Mouse (Mus musculus) heart, postnatal 25 days (tissue): Measurements from ENCODE around the gene Mcu. TPM values are rescaled to one million over a fixed set of nuclear protein-coding genes. Genes with fewer than 3 reads are reported as not detected.

Source experiments
- DNase-seq: peaks from one replicate; pipeline ENCODE4 v3.0.0; 2022; ENCODE audit warnings: low spot score
- intact Hi-C: fragments of 180-260 bp; cut with DNase I; formaldehyde crosslinking; loops from one replicate; pipeline ENCODE4 v1.15.1; 2025
- total RNA-seq, 2 experiments: library from RNA; stranded (reverse); gene quantifications; 2 replicates each; pipeline ENCODE4 v1.2.3; 2021

The Mcu gene
- total RNA-seq, 2 experiments from 2014 or later = 21.3 to 22.6 TPM

DNA sequence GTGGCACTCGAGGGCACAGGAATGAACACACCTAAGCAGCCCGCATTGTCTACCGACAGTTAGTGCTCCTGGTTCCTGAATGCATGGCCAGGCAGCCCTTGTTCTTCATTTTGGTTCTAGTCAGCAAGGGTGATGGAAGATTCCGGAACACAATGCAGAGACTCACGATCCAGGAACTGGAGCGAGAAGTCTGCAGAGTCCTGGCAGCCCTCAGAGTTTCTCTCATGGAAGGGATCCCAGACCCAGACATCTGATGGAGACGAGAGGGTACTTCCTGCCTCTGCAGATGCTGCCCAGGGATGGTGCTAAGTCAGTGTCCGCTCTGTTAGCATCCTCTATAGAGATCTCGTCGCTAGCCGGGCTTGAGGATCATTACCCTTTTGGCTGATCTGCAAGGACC lies 75.0 kb downstream of the Mcu start:
- no peak for DNase-seq
- intact Hi-C loops = no loop called here

DNA sequence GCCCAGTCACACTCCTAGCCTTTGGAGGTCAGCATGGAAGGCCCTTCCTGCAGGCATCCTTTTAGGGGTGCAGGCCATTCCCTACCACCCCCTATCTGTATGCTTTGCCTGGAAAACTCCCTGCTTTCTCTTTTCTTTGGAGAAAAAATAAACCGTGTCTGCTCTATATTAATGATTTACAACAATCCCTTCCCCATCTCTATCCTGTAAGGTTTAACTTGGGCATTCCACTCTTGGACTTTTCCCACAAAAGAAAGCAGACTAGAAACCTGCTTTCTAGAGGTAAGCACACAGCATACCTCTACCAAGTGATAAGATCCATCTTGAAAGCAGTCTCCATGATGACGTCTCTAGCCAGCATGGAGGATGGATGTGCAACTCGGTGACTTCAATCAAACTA lies 75.9 kb downstream of the Mcu start:
- intact Hi-C loops = no loop called here
- DNase-seq = no peak

DNA sequence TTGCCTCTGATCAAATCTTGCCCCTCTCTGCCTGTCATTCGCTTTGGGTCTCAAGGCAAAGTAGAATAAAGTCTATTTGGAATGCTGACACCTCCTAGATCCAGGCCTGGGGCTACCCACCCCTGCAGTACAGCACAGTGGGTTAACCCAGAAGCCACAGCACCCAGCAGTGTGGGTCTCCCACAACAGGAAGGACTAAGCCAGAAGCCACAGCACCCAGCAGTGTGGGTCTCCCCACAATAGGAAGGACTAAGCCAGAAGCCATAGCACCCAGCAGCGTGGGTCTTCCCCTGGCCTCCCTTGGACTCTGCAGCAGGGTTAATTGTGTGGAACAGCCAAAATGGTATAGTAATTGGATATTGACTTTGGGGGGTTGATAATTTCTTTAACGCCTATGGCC lies 76.4 kb downstream of the Mcu start:
- no peak for DNase-seq
- intact Hi-C loops = no loop called here

DNA sequence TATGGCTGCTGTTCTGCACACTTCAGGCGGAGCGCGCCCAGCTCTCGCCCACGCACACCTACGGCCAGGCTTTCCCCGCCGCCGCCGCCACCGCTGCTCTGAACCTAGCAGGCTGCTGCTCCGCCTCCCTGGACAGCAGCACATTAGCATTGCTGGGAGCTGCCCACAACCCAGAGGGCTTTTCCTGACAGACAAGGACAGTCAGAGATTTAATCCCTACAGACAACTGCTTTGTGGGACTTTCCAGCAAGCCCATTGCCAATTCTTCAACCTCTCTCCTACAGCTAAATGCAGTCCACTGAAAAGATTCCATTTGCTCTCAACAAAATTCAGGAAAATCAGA lies 77.0 kb downstream of the Mcu start:
- no peak for DNase-seq
- intact Hi-C loops = loop anchor here (5.0 kb wide), 1 partner anchor 42 kb away; no protein-coding TSS in a partner anchor

DNA sequence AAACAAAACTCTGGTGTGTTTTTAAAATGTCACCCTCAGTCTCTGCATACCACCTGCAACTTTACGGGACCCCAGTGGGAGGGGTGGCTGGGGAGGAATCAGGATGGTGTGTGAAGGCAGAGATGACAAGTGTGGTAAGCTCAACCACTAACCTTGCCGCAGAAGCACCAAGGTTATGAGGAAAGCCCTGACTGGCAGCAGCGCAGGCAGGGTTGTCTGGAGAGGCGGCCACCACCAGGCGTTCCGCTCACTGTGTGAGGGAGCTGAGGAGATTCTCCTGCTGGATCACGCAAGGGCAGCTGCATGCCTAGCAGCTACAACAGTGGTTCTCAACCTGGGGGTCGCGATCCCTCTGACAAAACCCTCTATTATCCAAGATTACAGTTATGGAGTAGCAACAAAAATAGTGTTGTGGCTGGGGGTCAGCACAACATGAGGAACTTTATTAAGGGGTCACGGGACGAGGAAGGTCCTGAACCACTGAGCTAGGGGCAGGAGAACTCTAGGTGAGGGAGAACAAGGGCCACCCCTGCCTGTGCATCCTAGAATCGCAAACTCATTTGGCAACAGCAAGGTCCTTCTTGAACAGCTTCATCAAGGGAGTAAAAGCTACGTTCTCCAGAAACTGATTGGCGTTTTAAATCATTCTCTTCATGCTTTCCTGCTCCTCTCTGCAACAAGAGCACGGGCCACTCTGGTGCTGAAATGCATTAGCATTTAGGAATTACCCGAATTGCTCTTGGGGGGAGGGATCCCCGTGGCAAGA lies 77.5 kb downstream of the Mcu start:
- intact Hi-C loops = loop anchor here (5.0 kb wide), 1 partner anchor 42 kb away; no protein-coding TSS in a partner anchor
- no peak for DNase-seq

DNA sequence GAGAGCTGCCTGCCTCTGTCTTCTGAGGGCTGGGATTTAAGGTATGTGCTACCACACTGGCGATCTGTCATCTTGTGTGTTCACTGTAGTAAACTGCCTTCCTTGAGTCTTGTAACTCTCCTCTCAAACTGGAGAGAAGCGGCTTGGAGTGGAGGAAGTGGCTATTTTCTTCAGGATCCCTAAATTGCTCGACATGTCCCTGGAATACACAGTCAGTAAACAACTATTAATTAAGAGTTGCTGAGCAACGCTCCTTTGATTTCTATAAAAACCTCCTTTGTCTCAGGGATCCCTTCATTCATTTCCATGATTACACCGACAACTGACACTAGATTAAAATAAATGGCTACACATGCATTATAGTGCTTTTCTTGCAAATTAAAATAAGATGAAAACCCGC lies 78.4 kb downstream of the Mcu start:
- DNase-seq = no peak
- intact Hi-C loops = loop anchor here (5.0 kb wide), 1 partner anchor 41 kb away; no protein-coding TSS in a partner anchor

DNA sequence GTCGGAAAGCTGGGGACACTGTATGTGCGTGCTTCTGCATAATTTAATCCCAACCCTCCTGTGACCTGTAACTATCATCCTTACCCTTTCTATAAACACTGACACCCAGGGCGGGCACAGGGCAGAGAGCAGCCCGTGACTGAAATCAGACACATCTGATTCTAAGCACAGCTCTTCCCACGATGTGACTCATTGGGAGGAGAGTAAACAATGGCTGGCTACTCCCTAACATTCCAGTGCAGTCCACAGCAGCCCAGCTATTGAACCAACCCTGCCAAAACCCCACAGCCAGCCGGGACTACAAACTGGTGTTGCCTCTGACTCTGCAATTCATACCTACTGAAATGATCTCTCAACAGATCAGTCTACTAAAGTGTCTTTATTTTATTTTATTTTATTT lies 78.9 kb downstream of the Mcu start:
- DNase-seq = no peak

DNA sequence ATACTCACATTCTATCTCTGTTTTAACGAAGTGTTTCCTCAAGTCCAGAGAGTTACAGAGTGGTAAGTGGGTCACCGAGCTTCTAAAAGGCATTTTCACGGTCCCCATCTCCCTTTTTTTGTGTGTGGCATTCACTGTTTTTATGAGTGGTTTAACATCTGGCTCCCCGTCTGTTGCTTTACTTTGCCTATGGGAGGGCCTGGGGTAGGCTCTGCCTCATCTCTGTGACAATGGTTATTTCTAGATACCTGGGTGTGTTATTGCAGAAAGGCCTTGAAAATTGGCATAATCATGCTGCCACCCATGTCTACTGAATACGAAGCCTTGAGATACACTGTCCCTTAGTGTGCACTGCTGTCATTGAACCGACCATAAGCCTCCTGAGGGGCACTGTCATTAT lies 84.2 kb downstream of the Mcu start:
- no peak for DNase-seq
- intact Hi-C loops = no loop called here

More for the DNA sequence above, 78.9 kb downstream of the Mcu start:
- intact Hi-C loops = loop anchor here (5.0 kb wide), 1 partner anchor 40 kb away; no protein-coding TSS in a partner anchor

DNA sequence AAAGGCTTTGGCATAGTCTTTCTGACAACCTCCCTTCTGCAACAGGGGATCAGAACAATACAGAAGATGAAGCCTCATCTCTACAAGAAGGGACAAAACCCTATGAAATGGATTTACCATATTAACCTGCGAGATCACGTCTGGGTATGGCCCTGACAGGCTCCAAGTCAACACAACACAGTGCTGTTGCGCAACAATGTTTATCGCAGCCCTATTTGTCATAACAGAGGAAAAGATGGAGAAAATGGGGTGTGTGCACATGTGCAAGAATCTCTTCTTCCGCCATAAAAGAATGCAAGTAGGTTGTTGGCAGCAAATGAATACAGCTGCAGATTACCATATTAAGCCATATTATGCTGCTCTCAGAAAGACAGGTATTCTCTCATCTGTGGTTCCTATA lies 88.7 kb downstream of the Mcu start:
- DNase-seq = no peak
- intact Hi-C loops = no loop called here

DNA sequence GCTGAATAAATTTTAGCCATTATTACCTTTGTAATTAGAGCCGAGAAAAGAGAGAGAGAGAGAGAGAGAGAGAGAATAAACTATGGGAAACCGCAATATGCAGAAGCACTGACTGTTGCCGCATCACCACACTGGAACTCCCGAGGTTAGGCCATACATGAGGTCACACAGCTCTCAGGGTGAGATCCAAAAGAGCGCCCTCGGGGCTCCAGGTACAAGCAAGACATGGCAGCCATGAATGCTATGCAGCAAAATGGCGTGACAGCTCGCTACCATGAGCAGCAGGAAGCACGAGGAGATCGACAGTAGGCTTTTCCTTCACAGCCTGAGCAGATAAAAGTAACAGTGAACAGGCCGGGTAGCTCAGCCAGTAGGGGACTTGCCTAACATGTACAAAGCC lies 89.2 kb downstream of the Mcu start:
- intact Hi-C loops = no loop called here
- no peak for DNase-seq

DNA sequence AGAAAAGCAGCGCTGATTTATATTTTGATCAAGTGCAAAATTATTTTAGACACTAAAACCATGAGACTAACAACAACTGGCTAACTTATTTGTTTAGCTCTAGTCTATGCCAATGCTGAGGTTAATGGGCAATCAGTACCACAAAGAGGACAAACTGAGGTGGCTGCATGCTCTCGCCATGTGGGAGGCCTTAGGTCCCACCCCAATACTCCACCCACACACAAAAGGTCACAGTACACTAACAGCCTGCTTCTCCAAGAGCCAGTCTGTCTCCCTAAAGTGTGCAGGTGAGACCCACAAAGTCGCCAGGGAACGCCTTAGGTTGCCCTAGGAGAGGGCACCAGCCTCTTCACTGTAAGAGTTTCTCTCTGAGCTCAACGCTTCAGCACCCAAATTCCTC lies 91.8 kb downstream of the Mcu start:
- DNase-seq = no peak
- intact Hi-C loops = no loop called here

DNA sequence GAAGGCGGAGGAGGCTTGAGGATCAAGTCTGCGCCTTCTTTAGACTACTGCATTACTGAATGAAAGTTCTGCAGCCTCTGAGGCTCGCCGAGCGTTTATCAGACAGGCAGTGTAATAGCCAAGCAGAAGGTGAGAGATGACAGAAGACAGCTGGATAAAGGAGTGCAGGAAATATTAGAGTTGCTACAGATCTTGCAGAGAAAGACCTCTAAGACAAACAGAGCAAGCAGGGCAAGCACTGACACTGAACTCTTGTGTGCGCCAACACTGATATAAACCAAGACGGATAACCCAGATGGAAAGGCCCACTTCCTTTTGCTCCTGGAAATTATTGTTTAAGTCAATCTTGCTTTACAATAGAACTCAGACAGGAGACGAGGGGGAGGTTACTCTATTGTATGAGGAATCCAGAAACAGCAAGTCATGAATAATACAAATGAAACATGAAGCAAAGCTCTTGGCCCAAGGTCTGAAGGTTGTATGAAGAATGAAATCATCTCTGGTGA lies 92.6 kb downstream of the Mcu start:
- no peak for DNase-seq
- intact Hi-C loops = no loop called here

DNA sequence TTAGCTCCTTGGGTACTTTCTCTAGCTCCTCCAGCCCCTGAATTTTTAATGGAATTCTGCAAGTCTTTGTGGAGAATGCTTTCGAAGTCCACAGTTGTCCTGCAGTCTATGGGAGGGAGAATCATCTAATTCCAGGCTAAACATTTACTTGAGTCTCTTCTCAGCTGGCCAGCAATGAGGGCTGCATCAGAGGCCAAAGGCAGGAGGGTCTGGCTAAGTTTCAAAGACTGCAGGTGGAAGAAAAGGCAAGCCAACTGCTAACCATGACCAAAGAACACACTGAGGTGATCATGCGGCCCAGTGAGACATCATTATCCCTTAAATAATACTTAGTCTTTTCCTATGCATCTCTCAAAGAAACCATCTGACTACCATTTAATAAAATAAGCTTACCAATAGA lies 95.8 kb downstream of the Mcu start:
- intact Hi-C loops = no loop called here
- no peak for DNase-seq

DNA sequence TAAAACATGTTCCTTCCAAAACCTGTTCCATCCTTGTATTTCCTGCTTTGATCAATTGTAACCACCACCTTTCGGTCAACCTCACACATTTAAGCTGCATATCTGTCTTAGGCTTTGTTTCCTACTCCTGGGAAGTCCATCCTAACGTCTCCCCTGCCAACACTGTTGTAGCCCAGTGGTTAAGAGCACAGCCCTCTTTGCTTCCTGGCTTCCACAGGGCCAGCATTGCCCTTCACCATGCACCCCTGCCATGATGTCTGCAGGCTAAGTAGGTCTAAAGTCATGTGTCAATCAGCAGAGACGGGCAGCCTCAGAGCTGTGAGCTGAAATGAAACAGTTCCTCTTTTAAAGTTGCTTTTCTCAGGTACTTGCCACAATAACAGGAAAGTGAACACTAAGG lies 97.1 kb downstream of the Mcu start:
- intact Hi-C loops = no loop called here

DNA sequence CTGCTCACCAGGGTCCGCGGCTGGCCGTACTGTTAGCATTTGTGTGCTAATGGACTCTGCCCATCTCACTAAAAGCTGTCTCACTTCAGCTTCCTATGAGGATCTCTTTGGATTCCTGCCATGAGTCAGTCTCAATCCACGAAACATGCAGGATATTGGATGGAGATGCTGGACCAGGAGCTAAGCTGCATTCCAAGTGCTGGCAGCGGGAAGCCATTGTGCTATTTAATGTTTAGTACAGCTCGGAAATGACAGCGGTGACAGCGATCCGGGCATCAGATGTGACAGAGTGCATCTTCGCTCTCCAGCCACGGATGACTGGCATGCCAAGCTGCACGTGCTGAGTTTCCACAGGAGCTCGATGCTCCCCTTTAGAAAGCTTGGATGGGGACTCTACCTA lies 99.3 kb downstream of the Mcu start:
- no peak for DNase-seq
- intact Hi-C loops = no loop called here

More for the DNA sequence above, 97.1 kb downstream of the Mcu start:
- no peak for DNase-seq

DNA sequence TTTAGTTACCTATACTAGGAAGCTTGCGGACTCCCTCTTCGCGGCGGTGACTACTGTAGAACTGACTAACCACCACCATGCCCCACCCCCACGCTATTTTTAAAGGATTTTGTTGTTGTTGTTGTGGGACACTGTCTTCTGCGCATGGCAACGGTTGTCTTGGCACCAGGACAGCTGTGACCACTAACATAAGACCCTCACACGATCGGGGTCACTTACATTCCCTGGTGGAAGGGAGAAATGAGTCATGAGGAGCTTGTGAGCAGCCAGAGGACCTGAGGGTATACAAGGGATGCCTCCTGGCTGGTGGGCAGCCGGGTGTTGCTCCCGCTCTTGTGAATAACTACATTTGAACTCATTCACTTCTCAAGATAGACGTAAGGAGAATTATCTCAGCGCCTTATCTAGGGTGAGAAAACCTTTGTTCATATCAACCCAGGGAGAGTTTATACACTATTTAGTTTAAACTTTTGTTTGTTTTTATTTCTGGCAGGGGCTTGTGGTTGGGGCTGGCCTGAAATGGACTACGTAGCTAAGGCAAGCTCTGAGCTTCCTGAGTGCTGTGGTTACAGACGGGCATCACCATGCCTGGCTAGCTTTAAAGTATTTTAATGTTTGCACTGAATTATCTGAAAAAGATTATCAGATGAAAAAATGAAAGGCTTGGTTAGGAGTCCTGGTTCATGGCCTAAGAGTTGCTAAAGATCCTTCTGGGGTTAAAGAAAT lies 101.6 kb downstream of the Mcu start:
- intact Hi-C loops = no loop called here
- no peak for DNase-seq

DNA sequence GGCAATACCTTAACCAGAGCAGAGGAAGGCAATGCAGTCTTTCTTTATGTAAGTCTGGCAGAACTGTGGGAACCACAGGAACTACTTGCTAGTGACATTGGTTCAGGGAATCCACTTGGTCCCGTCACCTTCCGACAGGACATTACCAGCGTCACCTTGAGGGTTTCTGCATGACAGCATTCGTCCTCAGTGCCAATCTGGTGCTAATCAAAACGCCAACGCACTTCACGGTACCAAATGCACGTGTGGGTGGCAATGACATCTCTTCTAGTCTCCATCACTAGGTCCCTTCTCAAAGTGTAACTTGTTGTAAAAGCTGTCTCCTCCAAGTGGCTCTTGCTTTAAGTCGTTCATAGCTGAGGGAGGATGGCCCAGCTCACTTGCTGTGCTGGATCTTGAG lies 104.3 kb downstream of the Mcu start:
- intact Hi-C loops = no loop called here

DNA sequence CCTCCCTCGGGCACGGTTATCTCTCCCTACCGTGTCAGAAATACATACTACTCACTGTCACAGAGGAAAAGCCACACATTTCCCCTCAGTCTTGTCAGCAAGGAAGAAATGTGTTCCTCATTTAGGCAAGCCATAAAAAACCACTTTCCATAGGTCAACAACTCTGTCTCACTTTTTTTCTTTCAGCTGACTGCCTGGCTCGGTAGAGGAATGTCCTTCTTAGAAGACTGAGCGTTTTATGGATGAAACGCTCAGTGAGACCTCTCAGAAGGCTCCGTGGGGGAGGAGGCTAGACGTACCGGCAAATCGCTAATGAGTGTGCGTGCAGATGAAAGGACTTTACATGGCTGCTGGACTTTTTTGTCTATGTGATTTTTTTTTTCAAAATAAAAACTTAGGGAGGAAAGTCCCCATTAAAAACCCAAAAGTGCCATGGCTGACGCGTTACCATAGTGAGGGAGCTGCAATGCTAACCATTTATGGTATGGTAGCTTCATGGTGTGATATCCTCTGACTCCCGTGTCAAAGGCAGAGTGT lies 105.0 kb downstream of the Mcu start:
- intact Hi-C loops = no loop called here
- DNase-seq = no peak

More for the DNA sequence above, 104.3 kb downstream of the Mcu start:
- no peak for DNase-seq

DNA sequence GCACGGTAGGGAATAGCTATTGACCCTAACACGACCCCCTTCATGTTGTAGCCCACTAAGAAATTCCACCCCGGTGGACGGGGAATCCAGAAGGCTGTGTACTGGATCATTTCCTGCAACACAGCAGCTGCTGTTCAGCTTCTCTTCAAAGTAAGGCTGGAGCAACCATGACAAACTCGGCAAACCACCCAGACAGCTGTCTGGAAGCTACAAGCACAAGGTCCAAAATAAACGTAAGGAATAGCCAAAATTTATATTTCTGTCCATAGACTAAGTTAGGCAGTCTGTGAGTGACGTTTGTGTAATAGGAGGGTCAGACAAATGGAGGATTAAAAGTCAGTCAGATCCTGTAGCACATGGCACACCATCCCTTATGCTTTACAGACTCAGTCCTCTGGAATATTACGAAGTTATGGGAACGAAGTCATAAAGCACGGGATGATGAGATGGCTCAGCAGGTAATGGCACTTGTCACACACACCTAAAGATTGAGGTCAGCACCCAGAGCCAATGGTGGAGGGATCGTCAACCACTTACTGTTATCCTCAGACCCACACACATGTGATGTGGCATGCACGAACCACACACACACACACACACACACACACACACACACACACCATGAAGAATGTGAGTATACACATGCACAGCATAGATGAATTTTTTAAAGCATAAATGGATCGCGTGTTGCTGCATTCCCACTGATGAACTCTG lies 105.6 kb downstream of the Mcu start:
- intact Hi-C loops = no loop called here
- DNase-seq = no peak

DNA sequence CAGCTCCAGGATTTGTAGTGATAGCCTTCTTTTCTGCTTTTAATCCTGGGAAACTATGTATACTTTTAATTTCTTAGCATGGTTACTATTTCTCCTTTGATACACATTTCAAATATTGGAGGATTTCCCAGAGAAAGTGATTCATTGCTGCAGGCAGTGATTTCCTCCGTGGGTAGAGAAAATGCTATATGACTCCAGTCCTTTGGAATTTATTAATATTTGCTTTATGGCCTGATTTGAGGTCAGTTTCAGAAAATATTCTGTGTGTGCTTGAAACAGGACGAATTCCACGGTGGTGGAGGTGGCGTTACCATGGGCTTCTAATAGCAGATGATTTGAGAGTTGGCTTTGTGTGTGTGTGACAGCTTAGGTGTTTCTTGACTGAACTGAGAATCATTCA lies 107.3 kb downstream of the Mcu start:
- intact Hi-C loops = no loop called here
- no peak for DNase-seq
